ENCODE assay signal across 21 mouse cellular contexts in genomic region chr13:54475702-54476101, GRCm38 (mm10). TPM values are rescaled to one million over a fixed set of nuclear protein-coding genes. Genes with fewer than 3 reads are reported as not detected.
DNase-seq lines count a peak whose midpoint lies in the region; ATAC-seq lines count a peak whose summit lies in the region.
"Had no signal": no experiment of that assay in that cellular context is flagged by ENCODE, and none has a peak within 500 bp of the region (broad histone marks: within the 10 kb centered on the region; RNA-seq: fewer than 3 reads in every experiment).

No protein-coding gene starts in this region.

- peak; percentile 98 for ATAC-seq in megakaryocyte, adult 5-6 weeks (ENCODE audit: poor library complexity, severe bottlenecking)
- ATAC-seq: activated CD4-positive, CD25-positive, alpha-beta regulatory T cell, adult 4 months; intestine, postnatal 0 days; liver, embryonic 12.5 days; midbrain, embryonic 16.5 days had no signal

- WGBS in forebrain, embryonic 10.5 days: 81% methylated on average over 5 of the region's 5 CpGs

- H3K27ac ChIP-seq in forebrain, embryonic 10.5 days: no peak overlapping the region
- H3K27ac ChIP-seq: hindbrain, embryonic 14.5 days; liver, embryonic 12.5 days; macrophage; neural tube, embryonic 13.5 days had no signal

- no peak overlapping the region for H3K4me3 ChIP-seq in forebrain, embryonic 10.5 days
- H3K4me3 ChIP-seq: liver, embryonic 12.5 days; neural tube, embryonic 13.5 days had no signal

- H3K4me1 ChIP-seq in forebrain, embryonic 10.5 days: no peaks in the 10 kb centered on the region
- H3K4me1 ChIP-seq: liver, embryonic 12.5 days; neural tube, embryonic 13.5 days had no signal

- H3K9me3 ChIP-seq in forebrain, embryonic 10.5 days: no peaks in the 10 kb centered on the region; the same call in 1 of the 2 replicates
- H3K9me3 ChIP-seq: liver, embryonic 12.5 days; neural tube, embryonic 13.5 days had no signal

- DNase-seq in lung, adult 18-20 months: peak; percentile 17 to 23
- DNase-seq in lung, postnatal 14 days: no peak
- DNase-seq in NIH3T3 (ENCODE audit: low read depth): peak; percentile 14
- DNase-seq in splenic B cell, adult 2 months (ENCODE audit: low read depth, low spot score): peak; percentile 86
- no peak for DNase-seq in layer of hippocampus, adult 9-10 months (ENCODE audit: low spot score)
- DNase-seq in forebrain, embryonic 10.5 days (ENCODE audit: extremely low spot score, low spot score): no peak
- DNase-seq in embryo, embryonic 11 days: no peak
- DNase-seq: cerebellum, postnatal 25 days; gastrocnemius, postnatal 10 days; kidney, postnatal 14 days; left cerebral cortex, postnatal 4 days; right cerebral cortex, adult 18-20 months; thymus, postnatal 14 days had no signal

- H3K36me3 ChIP-seq in splenic B cell, adult 2 months (ENCODE audit: control insufficient read depth, insufficient read depth, low read length, poor library complexity, severe bottlenecking): no peaks in the 10 kb centered on the region
- H3K36me3 ChIP-seq in forebrain, embryonic 10.5 days (replicated peaks): no peaks in the 10 kb centered on the region
- H3K36me3 ChIP-seq: liver, embryonic 12.5 days; neural tube, embryonic 13.5 days had no signal

- H3K27me3 ChIP-seq in splenic B cell, adult 2 months (ENCODE audit: control insufficient read depth, insufficient read depth, low read length, poor library complexity, severe bottlenecking): no peaks in the 10 kb centered on the region
- no peaks in the 10 kb centered on the region for H3K27me3 ChIP-seq in forebrain, embryonic 10.5 days (ENCODE audit: poor library complexity, severe bottlenecking)

RNA-seq across cellular contexts. Expression of gene Thoc3, which starts 7.1 kb away (rescaled TPM):
- total RNA-seq in megakaryocyte, adult 5-6 weeks (2015): 15.2 and 16.2 TPM in 2 replicates
- 19.6 and 20.6 TPM in 2 replicates for total RNA-seq in megakaryocyte, adult 5-6 weeks (2017)
- polyA plus RNA-seq in forebrain, embryonic 10.5 days (2016; fragmentation: Nextera tagmentation; extraction: Ambion mirVana): 189 and 193 TPM in 2 replicates

RNA-seq across cellular contexts. Expression of gene Simc1, which starts 27.9 kb away (rescaled TPM):
- total RNA-seq in megakaryocyte, adult 5-6 weeks (2015): 5.3 and 5.5 TPM in 2 replicates
- total RNA-seq in megakaryocyte, adult 5-6 weeks (2017): 4.1 and 5.3 TPM in 2 replicates
- 14.3 and 16.4 TPM in 2 replicates for polyA plus RNA-seq in forebrain, embryonic 10.5 days (2016; fragmentation: Nextera tagmentation; extraction: Ambion mirVana)

Comparison
In these comparisons a context has a peak if more than half of its experiments do, and no peak if none do; other contexts are left out.
1. DNase-seq: peak in lung, adult 18-20 months (2 of 2), NIH3T3 (single experiment) and splenic B cell, adult 2 months (single experiment); none in lung, postnatal 14 days (single experiment), layer of hippocampus, adult 9-10 months (single experiment), forebrain, embryonic 10.5 days (single experiment) and embryo, embryonic 11 days (single experiment).